In genomic region chrX:162025210-162025953, GRCm38 (mm10) we compare ENCODE assay signal across 8 mouse cellular contexts.
DNase-seq lines count a peak whose midpoint lies in the region; ATAC-seq lines count a peak whose summit lies in the region.

No protein-coding gene starts in this region.

- H3K36me3 ChIP-seq in heart, embryonic 14.5 days (ENCODE audit: control insufficient read depth, insufficient read depth, low read length): no peaks in the 10 kb centered on the region

- H3K4me1 ChIP-seq in heart, embryonic 14.5 days (ENCODE audit: control insufficient read depth in 2 of 2, insufficient read depth in 2 of 2, low read length in 2 of 2): no peaks in the 10 kb centered on the region; a peak in 1 of 4 replicates

- H3K9ac ChIP-seq in heart, embryonic 14.5 days (ENCODE audit: low read length): no peak overlapping the region

- H3K4me3 ChIP-seq in heart, embryonic 14.5 days (ENCODE audit: control insufficient read depth in 1 of 2, insufficient read depth in 1 of 2, low read depth in 1 of 2, low read length in 2 of 2): no peak overlapping the region

- H3K27ac ChIP-seq in heart, embryonic 14.5 days (replicated peaks in 1 of 2; ENCODE audit: control insufficient read depth in 1 of 2, insufficient read depth in 1 of 2, low read depth in 2 of 2, low read length in 2 of 2): no peak overlapping the region; a peak in 1 of 4 replicates

- peak overlapping the region; percentile 42 for H3K4me2 ChIP-seq in heart, embryonic 14.5 days (ENCODE audit: low read length)

- peak; percentile 5 to 9 for DNase-seq in frontal cortex, postnatal 36 days (ENCODE audit: low spot score in 2 of 2)
- DNase-seq in embryo, embryonic 9.5 days (ENCODE audit: extremely low spot score): peak; percentile 12
- peak; percentile 74 for DNase-seq in kidney, postnatal 10 days
- peak; percentile 53 for DNase-seq in lung, postnatal 14 days
- peak; percentile 13 for DNase-seq in retina, postnatal 7 days (ENCODE audit: low read depth, low spot score)
- DNase-seq in Muller cell, postnatal 12 days (ENCODE audit: inconsistent ontology term): no peak

- no peak for ATAC-seq in frontal cortex, adult (ENCODE audit: low TSS enrichment)
- ATAC-seq in heart, embryonic 14.5 days (ENCODE audit: insufficient number of reproducible peaks, insufficient read depth, low FRiP score, low read depth): no peak

- no peaks in the 10 kb centered on the region for H3K9me3 ChIP-seq in heart, embryonic 14.5 days (ENCODE audit: control insufficient read depth, low read length)

- 34% methylated on average over 13 of the region's 13 CpGs for WGBS in heart, embryonic 14.5 days

- 0 out of 2 replicates have a peak, but pooled peaks cover 4% of the 10 kb centered on the region for H3K27me3 ChIP-seq in heart, embryonic 14.5 days (ENCODE audit: control insufficient read depth, insufficient read depth, low read length)
